Mouse (Mus musculus): ENCODE measurements at regions not wholly inside any gene's neighbourhood (a gene's known extent, or its start where the extent isn't known, plus 50 kb on each side); places are given as distances from the start of the nearest gene placed in this dataset.

DNA sequence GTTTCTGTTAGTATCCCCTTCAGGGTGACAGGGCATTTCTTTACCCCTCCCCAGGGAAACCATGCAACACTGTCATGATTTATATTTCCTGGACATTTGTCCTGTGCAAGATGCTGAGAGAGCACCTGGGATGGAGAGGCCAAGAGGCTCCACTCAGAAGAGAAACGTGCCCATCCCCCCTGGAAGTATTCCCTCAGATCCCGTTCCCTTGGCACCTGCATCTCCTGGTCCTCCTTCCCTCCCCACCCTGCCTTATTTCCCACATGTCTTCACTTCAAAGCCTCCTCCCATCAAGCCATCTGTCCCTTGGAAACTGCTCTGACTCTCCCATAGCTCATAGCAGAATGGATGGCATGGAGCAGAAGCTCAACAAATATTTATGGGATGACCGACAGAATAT lies 64.8 kb upstream of the Cacna2d3 start:
- TF ChIP-seq CTCF (IDR thresholded peaks at IDR 0.05; ENCODE audit: insufficient read depth, low read length) (no peak), POLR2A (IDR thresholded peaks at IDR 0.05; ENCODE audit: borderline replicate concordance, extremely low read depth, low read depth, low read length) (no peak)
